Mouse (Mus musculus): ENCODE data around the gene Hs3st3b1. TPM values are rescaled to one million over a fixed set of nuclear protein-coding genes. Genes with fewer than 3 reads are reported as not detected.

Hs3st3b1 gene
- 10.6 and 26.2 TPM in 2 replicates for polyA plus RNA-seq (2012; ENCODE audit: low replicate concordance)

DNA sequence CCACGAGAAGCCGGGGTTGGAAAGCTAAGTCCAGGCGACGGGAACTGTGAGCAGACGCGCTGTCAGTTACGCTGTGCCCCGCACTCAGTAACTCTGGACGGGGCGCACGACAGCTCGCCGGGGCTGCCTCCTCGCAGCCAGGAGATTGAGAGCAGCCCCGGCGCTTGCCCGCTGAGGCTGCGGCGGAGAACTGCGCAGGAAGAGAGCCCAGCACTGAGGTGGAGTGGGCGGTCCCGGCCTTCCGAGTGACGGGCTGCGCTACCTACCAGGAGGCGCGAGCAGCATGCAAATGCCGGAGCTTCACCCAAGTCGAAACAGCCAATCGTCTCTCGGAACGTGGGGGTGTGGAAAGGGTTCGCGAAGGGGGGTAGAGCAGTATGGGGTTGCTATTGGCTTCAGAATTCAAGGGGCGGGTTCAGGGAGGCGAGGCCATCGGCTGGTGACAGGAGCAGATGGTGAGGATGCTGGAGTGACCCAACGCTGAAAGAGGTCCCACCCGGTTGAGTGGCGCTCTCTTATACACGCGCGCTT is at the start of gene Hs3st3b1:
TSS of gene Hs3st3b1 (minus strand) at position 200 of the 531 bp plus-strand sequence.

Other genes with a start within 250 kb of the Hs3st3b1 start
- gene Cox10, start 157.2 kb upstream of the Hs3st3b1 start, polyA plus RNA-seq (2012; ENCODE audit: low replicate concordance): 9.6 and 18.3 TPM in 2 replicates

Measured in hematopoietic multipotent progenitor cell, adult 10-12 weeks (in vitro differentiated cells).